Mouse (Mus musculus): ENCODE results near the gene Il1rapl2.
"Not testable (repeated sequence)": the region's sequence is repeated elsewhere in the genome, so short reads cannot be mapped to it uniquely, and the experiment has no call there.

Il1rapl2 gene

GRCm38 (mm10) chrX:138104668-138105067, 534.3 kb downstream of the Il1rapl2 start:
- in situ Hi-C loops (cut with MboI; ENCODE audit: low sequenced_read_pairs), result no loop called here

DNA sequence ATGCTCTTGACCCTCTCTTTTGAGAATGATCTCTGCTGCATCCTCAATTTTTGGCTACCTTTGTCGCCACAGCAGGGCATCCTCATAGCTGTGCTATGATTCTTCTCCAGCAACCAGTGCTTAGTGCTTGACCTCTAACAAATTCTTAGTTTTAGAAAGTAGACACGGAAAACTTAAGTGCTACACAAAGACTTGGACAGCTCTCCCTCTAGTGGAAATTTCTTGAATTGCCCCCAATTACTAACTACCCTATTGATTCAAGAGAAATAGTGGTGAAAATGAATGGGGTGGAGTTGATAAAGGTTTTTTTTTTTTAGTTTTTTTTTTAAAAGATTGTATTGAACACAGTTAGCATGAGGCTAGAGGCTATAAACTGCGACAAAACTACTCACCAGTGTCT, 599.7 kb downstream of the Il1rapl2 start:
- in situ Hi-C loops (cut with MboI; ENCODE audit: low sequenced_read_pairs), result no loop called here

GRCm38 (mm10) chrX:138209480-138209879, 639.1 kb downstream of the Il1rapl2 start, which contains the start of gene Tex13a:
Gene Tex13a (minus strand): TSS chrX:138209580.
- in situ Hi-C loops (cut with MboI; ENCODE audit: low sequenced_read_pairs), result no loop called here

- in situ Hi-C loops (cut with MboI; ENCODE audit: low sequenced_read_pairs), result no loop called here
Observed at GRCm38 (mm10) chrX:138234626-138235025, 664.2 kb downstream of the Il1rapl2 start.

DNA sequence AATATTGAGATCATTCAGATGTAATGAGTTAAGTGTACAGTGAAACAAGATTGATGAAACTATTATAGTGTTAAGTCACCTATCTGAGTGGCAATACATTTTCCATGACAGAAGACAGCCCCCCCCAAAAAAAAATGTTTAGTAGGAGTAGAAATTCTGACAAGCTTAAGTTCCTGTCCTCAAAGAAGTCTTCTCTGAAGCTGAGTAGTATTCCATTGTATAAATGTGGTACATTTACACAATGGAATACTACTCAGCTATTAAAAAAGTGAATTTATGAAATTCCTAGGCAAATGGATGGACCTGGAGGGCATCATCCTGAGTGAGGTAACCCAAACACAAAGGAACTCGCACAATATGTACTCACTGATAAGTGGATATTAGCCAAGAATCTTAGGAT, 778.3 kb downstream of the Il1rapl2 start:
- in situ Hi-C loops (cut with MboI; ENCODE audit: low sequenced_read_pairs), result not testable (repeated sequence)

- in situ Hi-C loops (cut with MboI; ENCODE audit: low sequenced_read_pairs), result no loop called here
Observed at GRCm38 (mm10) chrX:138433794-138434193, 863.4 kb downstream of the Il1rapl2 start.

DNA sequence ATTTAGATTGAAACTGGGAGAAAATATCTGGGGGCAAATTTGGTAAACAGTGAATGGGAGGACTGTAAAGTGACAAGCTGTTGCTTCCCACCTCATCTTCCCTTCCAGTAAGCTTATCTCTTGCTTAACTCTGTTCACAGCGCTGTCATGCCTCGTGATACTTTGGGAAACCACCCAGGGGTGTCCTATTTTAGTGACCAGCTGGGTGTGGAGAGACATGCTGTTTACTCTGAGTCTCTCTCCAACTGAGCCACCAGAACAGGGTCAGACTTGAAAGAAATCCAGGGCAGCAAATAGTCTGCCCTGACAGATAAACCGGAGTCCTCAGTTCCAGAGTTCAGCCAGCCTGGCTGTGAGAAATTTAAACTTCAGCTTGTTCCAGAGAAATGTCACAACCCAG, 867.5 kb downstream of the Il1rapl2 start:
- in situ Hi-C loops (cut with MboI; ENCODE audit: low sequenced_read_pairs), result no loop called here

- in situ Hi-C loops (cut with MboI; ENCODE audit: low sequenced_read_pairs), result no loop called here
Observed at GRCm38 (mm10) chrX:138449856-138450255, 879.4 kb downstream of the Il1rapl2 start.

DNA sequence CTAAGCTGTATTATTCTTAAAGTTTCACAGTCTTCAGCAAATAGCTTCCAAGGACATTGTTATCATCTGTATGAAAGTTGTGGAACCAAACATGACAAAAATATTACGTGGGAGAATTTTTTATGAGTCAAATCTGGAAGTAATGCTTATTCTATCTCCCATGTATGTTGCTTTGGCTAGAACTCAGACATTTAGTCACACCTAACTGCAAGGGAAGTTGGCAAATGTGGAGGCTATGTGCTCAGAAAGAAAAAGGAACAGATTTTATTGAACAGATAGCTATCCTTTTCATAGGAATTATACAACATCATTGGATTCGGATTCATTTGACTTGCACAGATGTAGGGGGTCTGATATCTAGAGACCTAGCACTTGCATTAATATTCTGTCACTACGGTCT, 908.1 kb downstream of the Il1rapl2 start:
- in situ Hi-C loops (cut with MboI; ENCODE audit: low sequenced_read_pairs), result no loop called here

DNA sequence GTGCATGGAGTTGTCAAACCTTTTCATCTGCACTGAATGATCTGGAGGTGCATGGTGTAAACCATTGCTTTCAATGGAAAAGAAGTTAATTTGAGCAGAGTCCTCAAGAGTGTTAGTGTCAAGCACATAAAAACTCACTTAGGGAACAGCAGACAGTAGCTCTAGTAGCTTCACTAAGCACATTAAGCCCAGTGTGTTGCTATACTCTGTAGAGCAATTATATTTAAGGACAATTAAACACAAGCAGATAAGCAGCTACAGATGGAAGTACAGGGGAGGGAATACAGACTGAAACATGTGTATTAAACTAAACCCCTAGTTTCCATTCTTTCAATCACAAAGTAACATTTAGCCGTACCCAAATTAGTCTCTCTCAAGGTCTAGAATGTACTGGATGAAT, 930.1 kb downstream of the Il1rapl2 start:
- in situ Hi-C loops (cut with MboI; ENCODE audit: low sequenced_read_pairs), result no loop called here

- in situ Hi-C loops (cut with MboI; ENCODE audit: low sequenced_read_pairs), result no loop called here
Observed at GRCm38 (mm10) chrX:138505049-138505448, 934.6 kb downstream of the Il1rapl2 start.

DNA sequence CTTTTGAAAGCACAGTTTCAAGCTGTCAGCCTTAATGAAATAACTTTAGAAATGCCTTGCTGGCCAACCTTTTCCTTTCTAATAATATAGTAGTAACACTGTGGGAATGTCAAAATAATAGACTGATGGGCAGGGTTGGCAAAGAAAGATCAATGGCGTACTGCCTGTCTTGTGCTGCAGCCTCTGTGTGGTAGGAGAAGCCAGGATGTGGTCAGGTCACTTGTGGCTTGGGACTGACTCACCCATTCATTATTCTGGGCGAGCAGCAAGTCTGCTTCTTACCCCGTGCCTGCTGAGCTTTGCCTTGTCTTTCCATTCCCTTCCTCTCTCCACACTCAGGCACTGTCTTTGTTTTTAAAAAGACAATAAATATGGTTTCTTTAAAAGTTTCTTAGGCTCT, 1049.7 kb downstream of the Il1rapl2 start:
- in situ Hi-C loops (cut with MboI; ENCODE audit: low sequenced_read_pairs), result no loop called here

DNA sequence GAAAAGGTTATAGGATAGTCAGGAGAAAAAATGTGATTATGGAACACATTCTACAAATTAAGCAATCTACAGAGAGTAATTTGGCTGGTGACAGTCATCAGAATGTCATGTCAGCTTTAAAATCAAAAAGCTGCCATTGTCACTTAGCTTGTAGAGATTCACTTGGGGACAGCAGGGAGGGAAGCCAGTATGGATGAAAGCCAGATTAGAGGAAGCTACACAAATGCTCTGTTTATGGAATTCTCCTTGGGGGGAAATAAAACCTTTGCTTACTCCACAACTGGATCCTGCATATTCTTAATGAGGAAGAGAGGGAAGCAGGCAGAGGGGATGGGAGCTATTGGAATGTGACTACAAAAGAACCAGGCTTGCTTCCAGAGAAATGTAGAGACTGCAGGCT, 1054.9 kb downstream of the Il1rapl2 start:
- in situ Hi-C loops (cut with MboI; ENCODE audit: low sequenced_read_pairs), result no loop called here

DNA sequence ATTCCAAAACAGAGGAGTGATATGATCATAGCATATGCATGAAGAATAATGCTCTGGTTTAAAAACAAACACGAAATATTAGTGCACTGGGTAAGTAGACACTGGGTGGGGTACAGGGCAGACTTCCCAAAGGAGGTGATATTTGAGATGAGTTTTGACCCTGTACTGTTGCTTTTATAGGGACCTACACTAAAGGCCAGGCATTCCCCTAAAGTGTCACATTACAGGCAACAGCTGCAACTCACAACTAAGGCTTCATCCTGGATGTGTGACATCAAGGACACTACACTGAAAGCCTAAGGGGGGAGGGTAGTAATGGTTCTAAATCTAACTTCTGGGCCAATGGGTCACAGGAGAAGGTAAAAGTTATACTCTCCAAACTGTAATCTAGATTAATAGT, 1152.0 kb downstream of the Il1rapl2 start:
- in situ Hi-C loops (cut with MboI; ENCODE audit: low sequenced_read_pairs), result no loop called here

DNA sequence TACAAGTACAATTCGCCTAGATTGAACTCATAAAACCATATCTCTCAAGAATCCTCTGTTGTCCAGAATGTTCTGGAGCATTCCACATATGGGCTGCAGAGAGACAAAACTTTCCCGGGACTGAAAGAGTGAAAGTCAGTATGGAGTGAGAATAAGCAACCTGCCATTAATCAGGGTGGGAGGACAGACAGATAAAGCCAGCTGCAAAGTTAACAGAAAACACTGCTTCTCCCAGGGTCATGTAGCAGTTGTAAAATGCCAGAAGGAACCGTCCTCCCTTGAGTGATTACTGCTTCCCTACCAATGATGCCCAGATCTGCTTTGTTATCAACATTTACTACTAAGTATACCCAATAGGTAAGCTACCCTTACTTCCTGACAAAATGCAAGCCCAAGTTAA, 1230.5 kb downstream of the Il1rapl2 start:
- in situ Hi-C loops (cut with MboI; ENCODE audit: low sequenced_read_pairs), result no loop called here

DNA sequence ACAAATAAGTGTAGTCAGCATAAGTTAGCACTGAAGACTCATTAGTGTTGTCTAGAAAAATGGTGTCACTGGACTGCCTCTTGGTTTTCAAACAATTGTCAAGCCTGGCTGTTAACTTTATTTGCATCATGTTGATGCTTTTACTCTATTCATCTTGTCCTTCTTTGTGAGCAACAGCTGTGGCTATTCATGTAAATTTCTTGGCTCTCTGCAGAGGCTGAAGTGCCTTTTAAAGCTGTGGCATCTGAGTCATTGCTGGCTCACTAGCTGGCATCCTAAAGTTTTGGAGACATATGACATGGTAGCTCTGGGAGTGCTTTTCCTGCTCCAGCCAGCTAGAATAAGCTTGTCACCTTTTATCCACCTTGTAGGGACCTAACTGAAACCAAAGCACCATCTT, 1261.5 kb downstream of the Il1rapl2 start:
- in situ Hi-C loops (cut with MboI; ENCODE audit: low sequenced_read_pairs), result no loop called here

DNA sequence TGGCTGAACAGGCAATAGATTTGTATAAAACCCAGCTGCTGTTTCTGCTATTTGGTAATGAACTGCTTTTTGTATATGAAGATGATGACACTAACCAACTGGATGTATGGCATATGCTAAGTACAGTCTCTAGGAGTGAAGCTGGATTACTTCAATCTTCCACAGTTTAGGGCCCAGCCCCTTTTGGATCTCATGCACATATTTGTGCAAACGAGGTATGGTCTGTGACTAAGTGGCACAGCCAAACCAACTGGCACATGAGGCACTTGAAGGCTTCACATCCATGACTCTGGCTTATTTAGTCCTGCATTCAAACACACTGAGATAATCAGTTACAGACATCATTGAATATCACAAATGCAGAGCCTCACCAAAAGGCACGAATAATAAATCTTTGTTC, 1263.5 kb downstream of the Il1rapl2 start:
- in situ Hi-C loops (cut with MboI; ENCODE audit: low sequenced_read_pairs), result no loop called here

DNA sequence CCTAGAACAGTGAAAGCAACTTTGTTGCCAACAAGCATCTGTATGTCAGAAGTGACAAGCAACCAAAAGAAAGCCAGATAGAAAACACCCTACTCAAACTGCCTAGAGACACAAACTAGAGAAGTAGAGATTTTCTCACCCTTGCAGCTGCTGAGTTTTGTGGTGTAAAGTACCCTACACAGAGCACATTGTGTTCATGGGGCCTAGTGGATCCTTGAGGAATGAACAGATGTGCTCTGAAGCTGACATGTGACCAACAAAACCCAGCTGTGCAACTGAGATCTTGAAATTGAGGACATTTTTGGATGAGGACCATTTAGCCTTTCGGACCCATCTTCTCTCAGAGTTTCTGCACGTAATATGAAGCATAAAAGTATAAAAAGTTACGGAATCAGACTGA, 1268.0 kb downstream of the Il1rapl2 start:
- in situ Hi-C loops (cut with MboI; ENCODE audit: low sequenced_read_pairs), result no loop called here

Data from CH12F3 (cell line).